Mouse (Mus musculus) urinary bladder, postnatal 0 days (tissue): ENCODE measurements around the gene Ptpn11. TPM values are rescaled to one million over a fixed set of nuclear protein-coding genes. Genes with fewer than 3 reads are reported as not detected.

Source experiments
- polyA plus RNA-seq: library from polyadenylated mRNA; unstranded; fragments of >200 nt; fragmentation: Nextera tagmentation; extraction: Ambion mirVana; gene quantifications from 2 replicates; pipeline ENCODE4 v1.2.1, GENCODE M21; 2015

Gene Ptpn11
- polyA plus RNA-seq: 21.3 and 22.2 TPM in 2 replicates

GRCm38 (mm10) chr5:121190836-121191583 lies at the start of gene Ptpn11:
Gene Ptpn11, minus strand, starts transcription at chr5:121191397.

DNA sequence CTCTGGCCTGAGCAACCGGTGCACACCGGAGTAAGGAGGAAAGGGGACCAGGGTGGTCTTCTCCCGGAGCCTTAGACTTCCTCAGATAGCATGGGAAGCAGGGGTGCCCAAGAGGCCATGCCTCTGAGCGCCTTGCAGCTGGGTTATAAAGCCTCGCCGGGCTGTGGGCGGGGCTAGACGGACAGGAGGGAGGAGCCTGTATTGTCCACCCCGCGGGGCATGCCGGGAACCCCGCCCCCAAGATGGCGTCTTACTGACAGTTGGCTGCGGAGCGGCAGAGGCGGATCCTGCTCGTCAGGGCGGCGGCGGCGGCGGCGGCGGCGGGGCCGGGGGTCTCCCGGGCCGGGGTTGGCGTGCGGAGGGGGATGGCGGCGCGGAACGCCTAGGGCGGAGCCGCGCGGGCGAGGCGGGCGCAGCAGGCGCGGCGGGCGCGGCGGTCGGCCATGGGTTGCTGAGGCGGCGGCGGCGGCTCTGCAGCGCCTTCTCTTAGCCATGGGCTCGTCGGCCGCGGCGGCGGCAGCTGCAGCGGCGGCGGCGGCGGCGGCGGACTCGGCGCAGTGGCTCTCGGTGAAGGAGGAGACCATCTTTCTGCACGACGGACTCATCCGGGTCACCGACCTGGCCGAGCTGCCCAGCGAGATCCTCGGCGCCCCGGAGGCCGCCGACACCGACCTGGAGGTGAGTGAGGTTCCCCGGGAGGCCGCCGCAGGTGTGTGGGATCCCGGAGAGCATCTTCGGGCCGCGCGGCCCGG lies 29.0 kb upstream of the Ptpn11 start, which contains the start of gene Hectd4:
Gene Hectd4, plus strand, starts transcription at position 240 of the 752 bp plus-strand sequence.

GRCm38 (mm10) chr5:121204132-121205089 lies 13.2 kb upstream of the Ptpn11 start, which contains the start of gene Rpl6:
Gene Rpl6, plus strand, starts transcription at chr5:121204481.

Other genes starting within 250 kb of the Ptpn11 start
- gene Rph3a, start 181.3 kb downstream of the Ptpn11 start, polyA plus RNA-seq: not detected in 2 replicates
- gene Rpl6, start 13.1 kb upstream of the Ptpn11 start, polyA plus RNA-seq: 394 and 416 TPM in 2 replicates
- gene Hectd4, start 28.8 kb upstream of the Ptpn11 start, polyA plus RNA-seq: 1.8 and 2.3 TPM in 2 replicates
- 55.9 and 59.8 TPM in 2 replicates for gene Trafd1, start 194.2 kb upstream of the Ptpn11 start, polyA plus RNA-seq
- gene Naa25, start 206.5 kb upstream of the Ptpn11 start, polyA plus RNA-seq: 21.0 and 21.1 TPM in 2 replicates